Mouse (Mus musculus) heart, postnatal 0 days (tissue): ENCODE data around the gene Mast4.

Experiments
- CTCF ChIP-seq: IDR thresholded peaks from 2 replicates; pipeline ENCODE4 v1.5.1; 2016; ENCODE audit warnings: antibody characterized with exemption, control low read depth, low read depth
- EP300 ChIP-seq: IDR thresholded peaks from 2 replicates; pipeline ENCODE4 v1.6.1; 2016; ENCODE audit warnings: antibody characterized with exemption, low read depth

DNA sequence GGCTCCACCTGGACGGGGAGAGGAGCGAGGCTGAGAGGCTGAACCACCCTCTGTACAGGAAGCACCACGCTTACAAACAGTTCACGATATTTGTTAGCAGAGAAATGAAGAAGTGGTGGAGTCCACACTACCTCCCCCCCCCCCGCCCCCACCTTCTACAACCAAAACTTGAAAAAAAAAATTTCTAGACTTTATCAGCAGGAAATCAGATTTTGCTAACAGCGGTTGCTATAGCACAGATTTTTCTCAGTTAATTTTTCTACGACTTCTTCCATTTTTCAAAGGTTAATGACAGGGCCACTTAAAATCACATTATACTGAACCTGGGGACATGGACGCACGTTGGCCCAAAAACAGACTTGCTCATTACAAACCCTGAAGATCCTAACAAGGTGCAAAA lies 572.9 kb downstream of the Mast4 start:
- TF ChIP-seq CTCF: no peak
- TF ChIP-seq EP300: no peak
